Mouse (Mus musculus): ENCODE measurements around the gene Nell2. TPM values are rescaled to one million over a fixed set of nuclear protein-coding genes. Genes with fewer than 3 reads are reported as not detected.

The Nell2 gene
- polyA plus RNA-seq, 1 experiment from 2014 or later = 1.7 TPM

DNA sequence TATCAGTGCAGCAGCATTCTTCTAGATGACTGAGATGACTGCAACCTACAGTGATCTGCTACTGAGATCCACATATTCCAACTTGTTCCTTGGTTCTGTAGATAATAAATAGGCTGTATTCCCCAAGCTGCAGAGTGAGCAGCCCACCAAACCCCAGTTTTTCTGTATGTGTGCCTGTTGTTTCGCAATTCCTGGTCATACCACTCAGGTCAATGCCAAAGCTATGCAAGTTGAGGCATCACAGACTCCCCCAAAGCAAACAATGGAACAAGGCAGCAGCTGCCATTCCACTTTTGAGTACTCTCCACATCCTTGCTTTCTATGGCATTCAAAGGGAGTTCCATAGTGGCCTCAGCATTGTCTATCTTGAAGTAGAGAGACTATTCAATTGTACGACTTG, 383.2 kb downstream of the Nell2 start:
- ATAC-seq (ENCODE audit: extremely low read depth, insufficient number of reproducible peaks, low FRiP score, low TSS enrichment) = no peak
- no peak overlapping the region for H3K27ac ChIP-seq (replicated peaks)

DNA sequence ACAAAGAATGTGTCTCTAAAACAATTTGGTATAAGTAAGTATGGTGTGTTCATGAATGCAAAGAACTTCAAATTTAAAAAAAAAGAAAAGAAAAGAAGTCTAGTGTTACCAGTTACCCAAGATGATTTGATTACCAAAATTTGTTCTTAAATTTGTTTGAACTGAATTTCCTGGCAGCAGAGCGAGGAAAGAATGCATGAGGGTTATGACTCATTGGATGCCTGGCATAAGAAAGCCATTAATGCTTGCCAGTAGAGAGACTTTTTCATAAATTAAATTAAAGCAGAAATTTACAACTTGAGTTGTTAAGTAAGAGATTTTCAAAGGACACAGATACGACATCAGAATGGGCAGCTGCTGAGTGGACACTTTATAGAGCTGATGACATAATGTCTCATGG, 384.2 kb downstream of the Nell2 start:
- no peaks in the 10 kb centered on the region for H3K4me1 ChIP-seq
- H3K36me3 ChIP-seq = no peaks in the 10 kb centered on the region
- H3K4me2 ChIP-seq = no peak overlapping the region
- no peak overlapping the region for H3K27ac ChIP-seq (replicated peaks)
- no peak overlapping the region for H3K4me3 ChIP-seq
- H3K9ac ChIP-seq = no peak overlapping the region
- 72% methylated on average over 2 of the region's 2 CpGs for WGBS
- no peak for ATAC-seq (ENCODE audit: extremely low read depth, insufficient number of reproducible peaks, low FRiP score, low TSS enrichment)
- no peaks in the 10 kb centered on the region for H3K27me3 ChIP-seq (replicated peaks)
- H3K9me3 ChIP-seq = no peaks in the 10 kb centered on the region

More for the DNA sequence above, 383.2 kb downstream of the Nell2 start:
- H3K4me2 ChIP-seq = no peak overlapping the region
- no peaks in the 10 kb centered on the region for H3K36me3 ChIP-seq
- no peaks in the 10 kb centered on the region for H3K4me1 ChIP-seq
- WGBS = 73% methylated on average over 2 of the region's 2 CpGs
- H3K9me3 ChIP-seq = no peaks in the 10 kb centered on the region
- H3K4me3 ChIP-seq = no peak overlapping the region
- H3K27me3 ChIP-seq (replicated peaks) = no peaks in the 10 kb centered on the region
- no peak overlapping the region for H3K9ac ChIP-seq

DNA sequence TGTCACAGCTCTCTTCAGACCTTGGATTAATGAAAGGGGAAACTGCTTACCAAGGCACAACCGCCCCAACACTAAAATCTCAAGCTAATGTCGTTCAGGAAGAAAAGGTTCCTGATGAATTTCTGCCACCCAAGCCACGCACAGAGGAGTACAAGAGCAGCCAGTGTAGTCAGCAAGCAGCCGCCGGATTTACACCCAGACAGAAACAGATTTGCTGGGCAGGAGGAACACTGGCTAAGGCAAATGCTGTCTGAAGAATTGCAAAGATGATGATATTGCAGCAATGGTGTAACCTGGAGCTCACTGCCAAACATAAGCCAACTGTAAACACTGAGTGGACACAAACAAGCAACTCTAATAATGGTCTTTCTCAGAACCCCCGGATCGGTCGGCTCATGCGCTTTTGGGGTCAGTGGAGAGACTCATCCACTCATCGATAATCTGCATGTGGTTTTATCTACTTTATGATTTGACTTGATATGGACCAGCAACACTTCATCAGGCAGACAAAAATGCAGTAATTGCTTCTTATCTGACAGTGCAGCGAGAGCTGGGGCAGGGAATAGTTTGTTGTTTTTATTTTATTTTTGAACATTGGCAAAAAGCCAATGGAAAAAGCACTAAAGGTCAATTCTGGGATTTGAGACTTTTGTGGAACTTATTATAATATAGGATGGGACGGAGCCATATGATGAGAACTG, 389.5 kb downstream of the Nell2 start:
- no peak overlapping the region for H3K4me3 ChIP-seq
- 61% methylated on average over 12 of the region's 12 CpGs for WGBS
- ATAC-seq (ENCODE audit: extremely low read depth, insufficient number of reproducible peaks, low FRiP score, low TSS enrichment) = no peak

DNA sequence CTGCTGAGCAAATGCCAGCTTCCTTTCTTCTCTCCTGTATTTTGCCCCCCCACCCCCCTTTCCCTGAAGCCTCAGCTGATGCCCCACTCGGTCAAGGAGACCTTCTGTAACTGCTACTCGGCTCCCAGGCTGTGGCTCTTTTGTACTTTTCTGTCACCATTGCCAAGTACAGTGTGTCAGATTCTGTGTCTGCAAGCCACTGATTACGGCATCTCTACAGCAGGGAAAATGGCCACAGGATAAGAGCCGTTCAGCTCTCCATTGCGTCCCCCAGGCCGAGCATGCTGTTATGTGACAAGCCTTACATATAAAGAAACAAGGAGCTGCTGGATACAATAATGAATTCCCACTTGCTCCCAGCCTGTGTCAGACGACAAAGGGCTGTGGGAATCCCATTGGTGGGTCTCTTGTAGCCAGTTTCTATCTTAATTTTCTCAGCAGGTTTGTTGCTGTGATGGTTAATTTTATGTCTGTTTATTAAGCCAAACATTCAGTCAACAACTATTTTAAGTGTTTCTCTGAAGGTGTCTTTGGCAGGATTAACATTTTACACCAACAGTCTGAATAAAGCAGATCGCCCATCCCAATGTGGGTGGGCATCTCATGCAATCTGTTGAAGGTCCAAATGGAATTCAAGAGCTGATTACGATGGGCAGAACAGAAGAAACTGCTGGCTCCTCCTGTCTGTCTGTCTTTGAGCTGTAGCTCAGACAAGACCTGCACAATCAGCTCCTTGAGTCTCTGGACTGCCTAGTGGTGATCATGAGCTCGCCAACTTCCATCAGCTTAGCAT, 391.1 kb downstream of the Nell2 start:
- Histone ChIP-seq H3K9ac (no peak overlapping the region), H3K4me2 (no peak overlapping the region), H3K36me3 (no peaks in the 10 kb centered on the region), H3K27ac (replicated peaks) (no peak overlapping the region), H3K4me3 (no peak overlapping the region), H3K27me3 (replicated peaks) (no peaks in the 10 kb centered on the region), H3K4me1 (no peaks in the 10 kb centered on the region), H3K9me3 (no peaks in the 10 kb centered on the region)
- no peak for ATAC-seq (ENCODE audit: extremely low read depth, insufficient number of reproducible peaks, low FRiP score, low TSS enrichment)
- 63% methylated on average over 10 of the region's 10 CpGs for WGBS

More for the DNA sequence above, 389.5 kb downstream of the Nell2 start:
- Histone ChIP-seq H3K27me3 (replicated peaks) (no peaks in the 10 kb centered on the region), H3K4me1 (no peaks in the 10 kb centered on the region), H3K4me2 (no peak overlapping the region), H3K27ac (replicated peaks) (no peak overlapping the region), H3K9ac (no peak overlapping the region), H3K9me3 (no peaks in the 10 kb centered on the region), H3K36me3 (no peaks in the 10 kb centered on the region)

DNA sequence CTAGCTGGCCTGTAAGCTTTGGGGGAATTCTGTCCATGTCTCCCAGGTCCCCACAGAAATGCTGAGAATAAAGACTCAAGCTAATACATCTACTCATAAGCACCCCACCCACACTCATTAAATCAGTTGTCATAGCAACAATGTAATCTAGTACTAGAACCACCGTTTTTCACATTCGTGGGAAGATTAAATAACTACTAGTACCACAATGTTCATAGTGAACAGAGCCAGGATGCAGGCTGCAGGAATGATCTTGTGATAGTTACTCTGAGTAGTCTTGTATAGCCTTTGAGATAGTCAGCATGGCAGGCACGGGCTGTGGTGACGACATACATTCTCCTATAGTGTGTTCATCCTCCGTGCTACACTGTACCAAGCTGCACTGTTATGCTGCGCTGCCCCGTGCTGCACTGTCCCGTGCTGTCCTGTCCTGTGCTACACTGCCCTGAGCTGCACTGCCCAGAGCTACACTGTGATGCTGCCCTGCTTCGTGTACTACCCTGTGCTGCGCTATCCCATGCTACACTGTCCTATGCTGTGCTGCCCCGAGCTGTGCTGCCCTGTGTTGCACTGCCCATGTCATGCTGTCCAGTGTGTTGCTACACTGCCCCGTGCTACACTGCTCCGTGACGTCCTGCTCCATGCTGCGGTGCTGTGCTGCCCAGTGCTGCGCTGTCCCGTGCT, 392.3 kb downstream of the Nell2 start:
- Histone ChIP-seq H3K27me3 (replicated peaks) (no peaks in the 10 kb centered on the region), H3K36me3 (no peaks in the 10 kb centered on the region), H3K9ac (no peak overlapping the region), H3K9me3 (no peaks in the 10 kb centered on the region), H3K27ac (replicated peaks) (no peak overlapping the region), H3K4me2 (no peak overlapping the region), H3K4me3 (no peak overlapping the region), H3K4me1 (no peaks in the 10 kb centered on the region)
- 82% methylated on average over 17 of the region's 17 CpGs for WGBS
- ATAC-seq (ENCODE audit: extremely low read depth, insufficient number of reproducible peaks, low FRiP score, low TSS enrichment) = no peak

DNA sequence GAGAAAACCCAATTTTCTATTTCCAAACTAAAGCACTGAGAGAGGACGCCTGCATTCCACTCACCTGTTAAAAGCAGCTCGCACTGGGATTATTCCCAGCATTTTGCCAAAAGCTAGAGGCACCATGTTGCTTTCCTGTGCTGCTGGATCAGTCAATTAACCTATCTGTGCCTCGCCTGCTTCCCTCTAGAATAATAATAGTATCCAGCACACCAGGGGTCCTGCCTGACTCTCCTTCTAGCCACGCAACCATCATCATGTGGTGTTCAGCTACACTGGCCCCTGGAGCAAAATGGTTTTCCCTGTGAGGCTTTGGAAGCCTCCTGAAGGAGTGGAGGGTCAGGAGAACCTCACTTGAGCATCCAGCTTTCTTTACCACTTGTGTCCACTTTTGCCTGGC, 397.0 kb downstream of the Nell2 start:
- no peak overlapping the region for H3K9ac ChIP-seq
- H3K27me3 ChIP-seq (replicated peaks) = no peaks in the 10 kb centered on the region
- no peaks in the 10 kb centered on the region for H3K4me1 ChIP-seq
- H3K4me2 ChIP-seq = no peak overlapping the region
- no peaks in the 10 kb centered on the region for H3K36me3 ChIP-seq
- ATAC-seq (ENCODE audit: extremely low read depth, insufficient number of reproducible peaks, low FRiP score, low TSS enrichment) = no peak
- no peak overlapping the region for H3K27ac ChIP-seq (replicated peaks)
- no peaks in the 10 kb centered on the region for H3K9me3 ChIP-seq
- 63% methylated on average over 4 of the region's 4 CpGs for WGBS
- no peak overlapping the region for H3K4me3 ChIP-seq

DNA sequence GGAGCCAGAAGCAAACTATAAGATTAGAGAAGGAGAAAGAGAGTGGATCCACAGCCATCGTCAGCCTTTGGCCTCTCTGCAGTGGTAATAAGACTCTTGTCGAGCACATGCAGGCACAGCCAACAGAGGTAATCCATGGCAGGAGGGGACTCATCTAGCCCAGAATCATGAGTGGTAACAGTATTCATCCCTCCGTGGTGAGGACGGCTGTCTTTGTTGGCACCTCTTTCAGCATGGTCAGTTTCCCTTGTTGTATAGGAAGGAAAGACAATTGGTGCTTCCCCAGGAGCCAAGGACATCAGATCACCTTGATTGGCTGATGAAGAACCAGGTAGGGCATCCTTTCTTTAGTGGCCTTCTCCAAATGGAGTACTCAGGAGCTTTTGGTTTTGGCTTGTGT, 419.7 kb downstream of the Nell2 start:
- no peak overlapping the region for H3K27ac ChIP-seq (replicated peaks)
- no peak overlapping the region for H3K9ac ChIP-seq
- no peak for ATAC-seq (ENCODE audit: extremely low read depth, insufficient number of reproducible peaks, low FRiP score, low TSS enrichment)
- H3K36me3 ChIP-seq = no peaks in the 10 kb centered on the region
- H3K4me2 ChIP-seq = no peak overlapping the region
- 69% methylated on average over 4 of the region's 4 CpGs for WGBS
- no peaks in the 10 kb centered on the region for H3K9me3 ChIP-seq
- H3K4me3 ChIP-seq = no peak overlapping the region
- no peaks in the 10 kb centered on the region for H3K27me3 ChIP-seq (replicated peaks)
- no peaks in the 10 kb centered on the region for H3K4me1 ChIP-seq

DNA sequence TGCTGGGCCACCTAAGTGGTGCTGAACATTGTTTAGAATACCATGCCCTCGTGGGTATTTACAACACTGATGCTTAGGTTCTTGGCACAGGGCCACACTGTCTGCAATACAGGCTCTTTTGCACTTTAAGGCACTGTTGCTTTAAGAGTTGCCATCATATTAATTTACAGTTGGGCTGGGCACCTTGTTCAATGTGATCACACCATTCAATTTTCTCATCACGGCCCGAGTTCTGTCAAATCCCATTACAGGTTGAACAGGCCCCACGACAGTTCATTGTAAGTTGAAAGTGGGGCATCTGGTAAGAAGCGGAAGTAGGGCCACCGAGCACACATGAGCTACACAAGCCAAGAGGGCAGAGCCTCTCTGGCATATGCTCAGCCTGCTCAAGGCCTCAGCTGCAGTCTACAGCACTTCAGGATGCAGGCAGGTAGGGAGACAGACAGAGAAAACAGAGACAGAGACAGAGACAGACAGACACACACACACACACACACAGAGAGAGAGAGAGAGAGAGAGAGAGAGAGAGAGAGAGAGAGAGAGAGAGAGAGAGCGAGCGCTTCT, 421.0 kb downstream of the Nell2 start:
- H3K27ac ChIP-seq (replicated peaks) = no peak overlapping the region
- no peaks in the 10 kb centered on the region for H3K27me3 ChIP-seq (replicated peaks)
- H3K9ac ChIP-seq = no peak overlapping the region
- WGBS = 81% methylated on average over 8 of the region's 8 CpGs
- no peak overlapping the region for H3K4me2 ChIP-seq
- no peaks in the 10 kb centered on the region for H3K36me3 ChIP-seq
- H3K4me3 ChIP-seq = no peak overlapping the region
- no peak for ATAC-seq (ENCODE audit: extremely low read depth, insufficient number of reproducible peaks, low FRiP score, low TSS enrichment)
- H3K9me3 ChIP-seq = no peaks in the 10 kb centered on the region
- H3K4me1 ChIP-seq = no peaks in the 10 kb centered on the region

DNA sequence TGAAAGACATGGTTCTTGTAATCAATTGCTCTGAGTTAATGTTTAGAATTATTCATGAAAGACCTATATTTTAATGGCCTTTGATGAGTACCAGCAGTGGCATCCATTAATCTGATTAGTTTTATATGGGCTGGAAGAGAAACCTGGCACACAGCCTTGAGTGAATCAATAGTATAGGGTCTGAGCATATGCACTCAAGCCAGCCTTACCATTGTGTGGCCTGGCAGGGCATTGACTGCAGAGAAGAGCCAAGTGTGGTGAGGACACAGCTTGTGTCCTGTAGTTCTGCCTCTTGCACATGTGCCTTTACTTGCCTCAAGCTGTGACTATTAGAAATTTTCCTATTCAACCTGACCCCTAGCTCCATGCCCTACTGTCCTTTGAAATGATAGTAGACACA, 426.8 kb downstream of the Nell2 start:
- Histone ChIP-seq H3K4me1 (no peaks in the 10 kb centered on the region), H3K27ac (replicated peaks) (no peak overlapping the region), H3K9ac (no peak overlapping the region), H3K9me3 (no peaks in the 10 kb centered on the region), H3K36me3 (no peaks in the 10 kb centered on the region), H3K4me3 (no peak overlapping the region), H3K27me3 (replicated peaks) (no peaks in the 10 kb centered on the region), H3K4me2 (no peak overlapping the region)
- no peak for ATAC-seq (ENCODE audit: extremely low read depth, insufficient number of reproducible peaks, low FRiP score, low TSS enrichment)

DNA sequence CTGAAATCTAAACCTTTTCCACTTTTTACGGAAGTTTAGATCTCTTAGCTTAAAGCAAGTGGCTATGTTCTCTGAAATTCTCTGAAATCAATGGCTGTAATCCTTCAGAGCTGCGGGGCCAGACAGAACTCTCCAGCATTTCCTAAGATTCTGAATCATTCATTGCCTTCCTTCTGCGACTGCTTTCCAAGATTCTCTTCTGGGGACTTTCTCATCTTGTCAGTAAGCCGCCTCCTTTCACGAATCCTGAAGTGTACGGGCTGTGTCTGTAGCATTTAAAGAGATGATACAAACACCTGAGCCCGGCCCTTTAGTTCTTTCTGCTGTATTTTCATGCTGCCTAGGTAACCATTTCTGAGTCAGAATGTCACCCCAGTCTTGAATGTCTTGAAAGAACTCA, 428.2 kb downstream of the Nell2 start:
- Histone ChIP-seq H3K4me3 (no peak overlapping the region), H3K36me3 (no peaks in the 10 kb centered on the region), H3K27me3 (replicated peaks) (no peaks in the 10 kb centered on the region), H3K27ac (replicated peaks) (no peak overlapping the region), H3K9me3 (no peaks in the 10 kb centered on the region), H3K4me1 (no peaks in the 10 kb centered on the region), H3K4me2 (no peak overlapping the region), H3K9ac (no peak overlapping the region)
- ATAC-seq (ENCODE audit: extremely low read depth, insufficient number of reproducible peaks, low FRiP score, low TSS enrichment) = no peak
- WGBS = 83% methylated on average over 7 of the region's 7 CpGs

DNA sequence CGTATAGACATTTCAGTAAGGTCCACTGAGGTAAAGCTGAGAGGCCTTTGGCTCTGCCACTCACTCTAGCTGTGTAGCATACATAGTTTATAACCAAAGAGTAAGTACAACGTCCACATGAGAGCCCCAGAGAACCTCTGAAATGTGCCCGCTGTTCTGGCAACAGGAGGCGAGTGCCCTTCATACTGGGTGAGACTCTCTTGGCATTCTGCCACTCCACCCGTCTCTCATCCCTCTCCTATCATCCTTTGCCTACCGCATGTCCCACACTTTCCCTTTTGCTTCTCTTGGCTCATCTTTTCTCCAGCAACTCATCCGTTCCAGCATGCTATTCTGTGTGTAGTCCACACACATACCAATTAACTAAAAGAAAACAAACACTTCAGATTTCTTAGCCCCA, 442.4 kb downstream of the Nell2 start:
- H3K9me3 ChIP-seq = no peaks in the 10 kb centered on the region
- 68% methylated on average over 7 of the region's 7 CpGs for WGBS
- no peak overlapping the region for H3K27ac ChIP-seq (replicated peaks)
- H3K4me3 ChIP-seq = no peak overlapping the region
- H3K9ac ChIP-seq = no peak overlapping the region
- no peak for ATAC-seq (ENCODE audit: extremely low read depth, insufficient number of reproducible peaks, low FRiP score, low TSS enrichment)
- no peaks in the 10 kb centered on the region for H3K27me3 ChIP-seq (replicated peaks)
- no peaks in the 10 kb centered on the region for H3K4me1 ChIP-seq
- H3K36me3 ChIP-seq = no peaks in the 10 kb centered on the region
- no peak overlapping the region for H3K4me2 ChIP-seq

Measured in heart, embryonic 13.5 days (tissue).